Mouse (Mus musculus) macrophage (primary cell): ENCODE data around the gene Ankrd13d. TPM values are rescaled to one million over a fixed set of nuclear protein-coding genes. Genes with fewer than 3 reads are reported as not detected.
A peak's percentile ranks its signal among the peaks of the same experiment; 100 is the strongest.

Experiments used
- H3K27ac ChIP-seq: fragments of 350-480 bp; formaldehyde crosslinking; 2 replicates; pipeline ENCODE4 v1.9.0; 2021
- H3K36me3 ChIP-seq: fragments of 350-480 bp; formaldehyde crosslinking; 2 replicates; pipeline ENCODE4 v1.9.0; 2021; ENCODE audit errors: inconsistent target
- H3K4me3 ChIP-seq: fragments of 350-480 bp; formaldehyde crosslinking; 2 replicates; pipeline ENCODE4 v1.9.0; 2021; ENCODE audit errors: inconsistent target
- H3K79me2 ChIP-seq: fragments of 350-480 bp; formaldehyde crosslinking; 2 replicates; pipeline ENCODE4 v1.9.0; 2021; ENCODE audit errors: inconsistent target
- WGBS: methylation state at CpG from one replicate; pipeline ENCODE4 v1.1.7; 2026; ENCODE audit warnings: inconsistent platforms; ENCODE audit not compliant: missing documents; 5-methylcytosine and 5-hydroxymethylcytosine counted together
- polyA plus RNA-seq: library from polyadenylated mRNA; stranded (reverse); fragments of 250-400 nt; gene quantifications from 3 replicates; pipeline ENCODE4 v1.2.4, GENCODE M21; 2018; ENCODE audit warnings: inconsistent platforms
- total RNA-seq, 78 experiments: library from RNA; depleted of rRNA; stranded (reverse); fragments of 250-400 nt; gene quantifications; 1 replicate in 9 of 78; 2 replicates in 24 of 78; 3 replicates in 43 of 78; 4 replicates in 2 of 78; pipeline ENCODE4 v1.2.4; 2018; ENCODE audit warnings: inconsistent platforms in 56 of 78

The Ankrd13d gene
- 10 to 100 TPM in 24 of 26 experiments, 1 to 10 TPM in 2; 4.3 to 65.5 (median 36.8) TPM for total RNA-seq (2018; cell fraction: chromatin; rRNA removed)
- 10 to 100 TPM in 2 of 26 experiments, 1 to 10 TPM in 24; 3.6 to 10.8 (median 7.2) TPM for total RNA-seq (2018; cell fraction: cytosol; rRNA removed)
- 10 to 100 TPM in 20 of 26 experiments, 1 to 10 TPM in 6; 5.6 to 36.3 (median 20.3) TPM for total RNA-seq (2018; cell fraction: nucleus; rRNA removed)
- polyA plus RNA-seq = 3.2 to 8.1 TPM (median 5.6 TPM) in 3 replicates

DNA sequence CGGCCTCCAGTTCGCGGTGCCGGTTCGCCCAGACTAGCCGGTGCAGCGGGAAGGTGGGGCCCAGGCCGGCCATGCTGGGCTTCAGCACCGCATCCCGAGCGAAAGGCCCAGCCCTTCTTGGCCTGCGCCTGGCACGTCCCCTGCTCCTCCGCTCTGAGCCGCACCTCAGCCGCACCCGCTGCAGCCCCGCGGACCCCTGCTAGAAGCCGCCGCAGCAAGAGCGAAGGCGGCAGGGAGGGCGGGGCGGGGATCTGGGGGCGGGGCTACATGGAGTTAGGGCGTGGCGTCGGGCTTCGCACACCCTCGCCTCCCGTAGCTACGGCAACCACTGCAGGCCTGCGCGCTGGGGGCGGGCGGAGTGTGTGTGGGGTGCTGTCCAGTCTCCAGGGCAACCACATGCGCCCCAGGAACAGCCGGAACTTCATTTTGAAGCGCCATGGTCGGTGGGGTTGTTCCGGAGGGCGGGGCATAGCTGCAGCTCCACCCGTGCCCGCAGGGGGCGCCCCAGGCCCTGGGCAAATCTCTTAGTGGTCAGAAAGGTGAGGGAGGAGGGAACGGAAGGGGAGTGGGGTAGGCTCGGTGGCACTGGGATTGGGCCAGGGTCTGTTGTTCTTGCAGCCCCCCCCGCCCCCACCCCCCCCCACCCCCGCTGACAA is at the start of gene Ankrd13d:
TSS of gene Ankrd13d (minus strand) at position 240 of the 656 bp plus-strand sequence.
- peak within 1 kb of the TSS; percentile 86 for H3K27ac ChIP-seq
- H3K4me3 ChIP-seq = peak within 1 kb of the TSS; percentile 44
- H3K79me2 ChIP-seq = peaks cover 21% of the 10 kb centered on the region; the same call in 1 of the 2 replicates
- WGBS = under 1% methylated on average over 50 of the region's 50 CpGs
- peaks cover 19% of the 10 kb centered on the region for H3K36me3 ChIP-seq

DNA sequence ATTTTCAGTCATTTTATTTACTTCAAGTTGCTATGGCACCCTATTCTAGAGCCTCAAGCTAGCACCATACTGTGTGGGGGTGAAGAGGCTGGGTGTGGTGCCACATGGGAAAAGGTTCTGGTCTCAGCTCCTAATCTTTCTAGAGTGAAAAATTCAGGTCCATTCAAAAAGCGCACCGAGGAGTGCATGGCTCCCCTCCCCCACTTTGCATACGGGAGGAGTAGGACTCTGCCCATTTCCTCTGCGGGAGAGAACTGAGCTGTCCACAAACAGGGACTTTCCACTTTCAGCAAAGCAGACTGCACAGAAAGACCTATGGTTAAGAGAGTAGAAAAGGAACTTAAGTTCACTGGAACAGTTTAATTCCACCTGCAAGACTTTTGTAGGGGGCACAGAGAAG is 49.7 kb upstream of the Ankrd13d start:
- Histone ChIP-seq H3K36me3 (peaks cover 24% of the 10 kb centered on the region), H3K27ac (peak overlapping the region; percentile 94), H3K4me3 (peak overlapping the region; percentile 71), H3K79me2 (peaks cover 47% of the 10 kb centered on the region)
- 2% methylated on average over 4 of the region's 4 CpGs for WGBS

- WGBS = 82% methylated on average over 3 of the region's 3 CpGs
- Histone ChIP-seq H3K79me2 (peaks cover 39% of the 10 kb centered on the region), H3K27ac (no peak overlapping the region), H3K4me3 (no peak overlapping the region), H3K36me3 (peaks cover 37% of the 10 kb centered on the region)
These were observed 48.3 kb upstream of the Ankrd13d start for GRCm38 (mm10) chr19:4331273-4331672.

GRCm38 (mm10) chr19:4330603-4331002 is 47.7 kb upstream of the Ankrd13d start:
- Histone ChIP-seq H3K27ac (no peak overlapping the region), H3K4me3 (no peak overlapping the region), H3K36me3 (peaks cover 44% of the 10 kb centered on the region), H3K79me2 (peaks cover 37% of the 10 kb centered on the region)
- WGBS = 38% methylated on average over 2 of the region's 2 CpGs

DNA sequence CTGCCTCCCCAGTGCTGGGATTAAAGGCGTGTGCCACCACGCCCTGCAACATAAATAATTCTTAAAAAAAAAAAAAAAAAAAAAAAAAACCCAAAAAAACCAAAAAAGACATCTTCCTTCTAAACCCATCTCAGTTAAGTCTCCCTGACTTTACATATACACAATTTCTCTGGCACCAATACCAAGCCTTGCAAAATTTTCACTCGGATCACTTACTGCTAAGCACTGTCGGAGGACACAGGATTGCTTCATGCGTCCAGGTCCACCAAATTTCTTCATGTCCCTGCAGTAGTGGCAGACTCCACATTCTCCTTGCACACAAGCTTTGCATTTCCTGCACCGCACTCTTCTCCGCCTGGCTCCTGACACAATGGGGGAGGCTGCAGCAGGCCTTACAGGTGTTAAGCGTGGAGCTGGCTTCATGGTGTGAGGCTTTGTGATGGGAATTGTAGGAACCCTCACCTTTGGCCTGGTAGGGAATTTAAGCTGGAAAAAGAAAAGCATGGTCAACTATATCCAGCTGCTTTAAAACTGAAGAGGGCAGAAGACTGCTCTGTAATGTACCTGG is 45.9 kb upstream of the Ankrd13d start:
- no peak overlapping the region for H3K4me3 ChIP-seq
- WGBS = 95% methylated on average over 8 of the region's 8 CpGs
- H3K27ac ChIP-seq = no peak overlapping the region
- peaks cover 61% of the 10 kb centered on the region for H3K36me3 ChIP-seq
- peaks cover 37% of the 10 kb centered on the region for H3K79me2 ChIP-seq

DNA sequence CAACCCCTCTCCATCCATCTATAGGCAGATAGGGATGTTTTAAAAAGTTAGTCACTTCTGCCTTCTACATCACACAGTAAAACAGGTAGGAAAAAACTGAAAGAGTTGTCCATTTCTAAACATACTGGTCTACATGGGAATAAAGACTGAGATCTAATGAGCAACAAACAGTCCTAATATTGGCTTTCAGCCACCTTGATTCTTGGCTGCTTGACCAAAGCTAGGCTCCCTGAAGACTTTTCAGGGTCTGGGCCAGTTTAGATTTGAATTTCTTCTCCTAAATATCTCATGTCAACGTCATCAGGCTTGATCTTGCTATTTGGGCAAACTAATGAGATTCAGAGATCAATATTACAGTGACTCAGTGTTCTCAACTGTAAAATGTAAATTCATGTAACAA is 43.9 kb upstream of the Ankrd13d start:
- no peak overlapping the region for H3K27ac ChIP-seq
- whole genome bisulfite sequencing = 100% methylated on average over 1 of the region's 1 CpGs
- no peak overlapping the region for H3K4me3 ChIP-seq
- peaks cover 24% of the 10 kb centered on the region for H3K79me2 ChIP-seq
- peaks cover 80% of the 10 kb centered on the region for H3K36me3 ChIP-seq

GRCm38 (mm10) chr19:4326106-4326505 is 43.2 kb upstream of the Ankrd13d start:
- WGBS = 92% methylated on average over 3 of the region's 3 CpGs
- Histone ChIP-seq H3K4me3 (no peak overlapping the region), H3K79me2 (peaks cover 17% of the 10 kb centered on the region), H3K36me3 (peaks cover 86% of the 10 kb centered on the region), H3K27ac (no peak overlapping the region)

- no peak overlapping the region for H3K4me3 ChIP-seq
- H3K79me2 ChIP-seq = no peaks in the 10 kb centered on the region; the same call in 1 of the 2 replicates
- 88% methylated on average over 3 of the region's 3 CpGs for WGBS
- peaks cover 96% of the 10 kb centered on the region for H3K36me3 ChIP-seq
- H3K27ac ChIP-seq = no peak overlapping the region
These were observed 39.2 kb upstream of the Ankrd13d start for GRCm38 (mm10) chr19:4322134-4322533.

DNA sequence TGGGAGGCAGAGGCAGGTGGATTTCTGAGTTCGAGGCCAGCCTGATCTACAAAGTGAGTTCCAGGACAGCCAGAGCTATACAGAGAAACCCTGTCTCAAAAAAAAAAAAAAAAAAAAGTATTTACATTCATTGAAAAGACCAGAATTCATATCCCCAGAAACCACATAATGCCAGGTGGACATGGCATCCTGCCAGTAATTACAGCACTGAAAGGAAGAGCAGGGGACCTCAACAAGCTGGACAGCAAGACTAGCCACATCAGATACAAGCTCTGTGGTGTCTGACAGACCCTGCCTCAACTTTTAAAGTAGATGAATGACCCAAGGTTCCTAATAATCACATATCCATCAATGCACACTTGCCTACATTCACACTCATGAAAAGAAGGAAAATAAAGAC is 38.7 kb upstream of the Ankrd13d start:
- H3K4me3 ChIP-seq = no peak overlapping the region
- peaks cover 91% of the 10 kb centered on the region for H3K36me3 ChIP-seq
- no peaks in the 10 kb centered on the region; the same call in 1 of the 2 replicates for H3K79me2 ChIP-seq
- H3K27ac ChIP-seq = no peak overlapping the region
- no CpG with 5 or more reads among the region's 1 CpGs for WGBS

GRCm38 (mm10) chr19:4319272-4319671 is 36.3 kb upstream of the Ankrd13d start:
- 88% methylated on average over 4 of the region's 4 CpGs for WGBS
- no peak overlapping the region for H3K27ac ChIP-seq
- no peaks in the 10 kb centered on the region for H3K79me2 ChIP-seq
- H3K36me3 ChIP-seq = peaks cover 74% of the 10 kb centered on the region
- H3K4me3 ChIP-seq = no peak overlapping the region

DNA sequence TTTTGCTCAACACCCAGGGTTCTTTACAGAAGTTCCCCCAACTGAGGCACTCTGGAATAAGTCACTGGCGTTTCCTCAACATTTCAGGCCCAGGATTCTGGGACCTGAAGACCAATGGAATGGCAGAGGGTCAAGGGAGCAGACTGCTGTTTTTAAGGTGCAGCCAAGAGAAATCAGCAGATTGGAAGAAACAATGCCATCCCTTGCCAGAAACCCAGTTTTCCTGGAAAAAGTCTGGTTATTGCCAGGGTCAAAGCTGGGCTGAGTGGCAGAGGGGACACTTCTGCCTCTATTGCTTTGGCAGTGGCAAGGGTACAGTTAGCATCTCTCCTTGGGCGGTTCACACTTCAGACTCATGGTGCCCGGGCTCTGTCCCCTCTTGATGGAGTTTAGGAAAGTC is 34.2 kb upstream of the Ankrd13d start:
- 88% methylated on average over 3 of the region's 3 CpGs for WGBS
- no peak overlapping the region for H3K4me3 ChIP-seq
- no peak overlapping the region for H3K27ac ChIP-seq
- no peaks in the 10 kb centered on the region for H3K79me2 ChIP-seq
- H3K36me3 ChIP-seq = peaks cover 53% of the 10 kb centered on the region

DNA sequence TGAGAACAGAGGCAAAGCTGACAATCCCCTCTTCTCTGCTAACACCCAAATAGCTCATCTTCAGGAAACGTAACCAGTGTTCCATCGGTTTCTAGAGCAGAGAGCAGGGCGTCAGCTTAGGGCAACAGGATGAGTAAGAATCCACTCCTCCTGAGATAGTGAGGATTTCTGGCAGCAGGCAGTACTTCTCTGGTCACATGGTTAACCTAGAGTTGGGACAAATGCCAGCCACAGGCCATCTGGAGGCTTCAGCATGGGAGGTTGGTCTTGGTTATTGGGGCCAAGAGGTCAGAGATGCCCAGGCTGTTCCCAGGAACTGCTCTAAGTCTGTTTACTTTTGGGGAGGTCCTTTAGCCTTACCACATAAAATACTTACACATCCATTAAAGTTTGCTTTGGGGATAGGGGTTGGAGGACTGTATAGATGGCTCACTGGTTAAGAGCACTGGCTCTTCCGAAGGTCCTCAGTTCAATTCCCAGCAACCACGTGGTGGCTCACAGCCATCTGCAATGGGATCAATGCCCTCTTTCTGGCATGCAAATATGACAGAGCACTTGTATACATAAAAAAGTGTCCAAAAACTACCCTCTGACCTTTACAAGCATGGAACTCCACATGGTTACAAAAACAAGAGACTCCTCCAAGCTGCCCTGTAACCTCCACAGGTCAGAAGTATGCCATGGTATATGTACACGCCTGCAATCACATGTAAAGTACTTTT is 32.4 kb upstream of the Ankrd13d start:
- no peak overlapping the region for H3K27ac ChIP-seq
- 89% methylated on average over 6 of the region's 6 CpGs for WGBS
- H3K79me2 ChIP-seq = no peaks in the 10 kb centered on the region
- H3K4me3 ChIP-seq = no peak overlapping the region
- peaks cover 38% of the 10 kb centered on the region for H3K36me3 ChIP-seq

GRCm38 (mm10) chr19:4309776-4310185 is 26.8 kb upstream of the Ankrd13d start:
- Histone ChIP-seq H3K79me2 (peaks cover 15% of the 10 kb centered on the region), H3K4me3 (no peak overlapping the region), H3K36me3 (no peaks in the 10 kb centered on the region), H3K27ac (no peak overlapping the region)

DNA sequence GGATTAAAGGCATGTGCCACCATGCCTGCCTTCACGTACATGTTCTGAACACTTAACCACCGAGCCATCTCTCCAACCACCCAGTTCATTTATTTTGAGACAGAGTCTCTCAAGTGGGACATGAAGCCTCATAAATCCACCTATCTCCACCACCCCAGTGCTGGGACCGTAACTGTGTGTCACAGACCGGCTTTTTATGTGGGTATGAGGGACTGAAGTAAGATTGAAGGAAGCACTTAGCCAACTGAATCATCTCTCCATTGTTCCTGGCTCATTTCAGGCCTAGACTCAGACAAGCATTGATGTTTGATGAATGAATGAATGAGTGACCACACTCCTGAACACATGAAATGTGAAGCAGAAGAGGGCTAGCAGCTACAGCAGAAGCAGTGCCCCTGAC is 26.4 kb upstream of the Ankrd13d start:
- Histone ChIP-seq H3K27ac (no peak overlapping the region), H3K4me3 (no peak overlapping the region)

DNA sequence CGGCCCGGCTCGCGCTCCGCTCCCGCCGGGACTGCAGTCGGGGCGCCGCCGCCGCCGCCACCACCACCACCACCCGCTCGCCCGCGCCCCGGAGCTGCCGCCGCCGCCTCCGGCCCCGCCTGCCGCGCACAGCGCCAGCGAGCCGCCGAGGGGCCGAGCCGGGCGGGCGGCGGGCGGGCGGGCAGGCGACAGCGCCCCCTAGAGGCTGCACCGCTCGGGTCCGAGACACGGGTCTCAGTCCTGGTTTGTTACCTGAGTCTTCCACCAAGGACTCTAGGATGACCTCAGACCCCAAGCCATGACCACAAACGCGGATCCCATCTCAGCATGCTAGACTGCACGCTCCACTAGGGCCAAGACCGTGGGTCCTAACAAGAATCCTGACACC is 23.2 kb upstream of the Ankrd13d start, which contains the start of gene Grk2:
TSS of gene Grk2 (minus strand) at position 33 of the 388 bp plus-strand sequence.
- Histone ChIP-seq H3K79me2 (peaks cover 51% of the 10 kb centered on the region), H3K36me3 (no peaks in the 10 kb centered on the region), H3K4me3 (peak within 1 kb of the TSS; percentile 90), H3K27ac (peak within 1 kb of the TSS; percentile 96)
- under 1% methylated on average over 46 of the region's 46 CpGs for WGBS

More for the DNA sequence above, 26.4 kb upstream of the Ankrd13d start:
- Histone ChIP-seq H3K79me2 (peaks cover 20% of the 10 kb centered on the region), H3K36me3 (no peaks in the 10 kb centered on the region)
- 96% methylated on average over 4 of the region's 4 CpGs for WGBS
